Mouse (Mus musculus): Measurements from ENCODE around the gene Samd13. TPM values are rescaled to one million over a fixed set of nuclear protein-coding genes. Genes with fewer than 3 reads are reported as not detected.

Samd13 gene
- total RNA-seq, 2 experiments from 2014 or later = 1.5 TPM

GRCm38 (mm10) chr3:146617946-146618345, 67.4 kb downstream of the Samd13 start:
- DNase-seq (ENCODE audit: low spot score in 2 of 2) = no peak

- DNase-seq (ENCODE audit: low spot score in 2 of 2) = no peak
Observed at GRCm38 (mm10) chr3:146616533-146617283, 68.7 kb downstream of the Samd13 start.

- no peak for DNase-seq (ENCODE audit: low spot score in 2 of 2)
Observed at GRCm38 (mm10) chr3:146615496-146615895, 69.9 kb downstream of the Samd13 start, which contains the start of gene Dnase2b. Gene Dnase2b (minus strand): TSS chr3:146615596.

GRCm38 (mm10) chr3:146611821-146612220, 73.6 kb downstream of the Samd13 start:
- DNase-seq (ENCODE audit: low spot score in 2 of 2) = no peak

DNA sequence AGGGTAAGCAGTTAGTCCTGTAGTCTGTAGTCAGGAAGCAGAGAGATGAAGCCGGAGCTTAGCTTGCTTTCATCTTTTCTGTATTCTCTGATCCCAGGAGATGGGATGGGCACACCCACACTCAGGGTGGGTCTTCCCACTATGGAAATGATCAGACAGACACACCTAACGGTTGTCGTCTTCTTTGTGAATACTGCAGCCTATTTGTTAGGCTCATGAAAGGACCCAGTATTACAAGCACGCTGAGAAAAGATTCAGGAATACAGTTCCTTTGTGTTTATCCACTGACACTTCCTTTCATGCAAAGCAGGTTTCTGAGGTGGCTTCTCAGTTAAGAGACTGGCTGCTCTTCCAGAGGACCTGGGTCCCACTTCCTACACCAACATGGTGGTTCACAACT, 74.1 kb downstream of the Samd13 start:
- no peak for DNase-seq (ENCODE audit: low spot score in 2 of 2)

GRCm38 (mm10) chr3:146610322-146610721, 75.1 kb downstream of the Samd13 start:
- DNase-seq (ENCODE audit: low spot score in 2 of 2) = no peak

DNA sequence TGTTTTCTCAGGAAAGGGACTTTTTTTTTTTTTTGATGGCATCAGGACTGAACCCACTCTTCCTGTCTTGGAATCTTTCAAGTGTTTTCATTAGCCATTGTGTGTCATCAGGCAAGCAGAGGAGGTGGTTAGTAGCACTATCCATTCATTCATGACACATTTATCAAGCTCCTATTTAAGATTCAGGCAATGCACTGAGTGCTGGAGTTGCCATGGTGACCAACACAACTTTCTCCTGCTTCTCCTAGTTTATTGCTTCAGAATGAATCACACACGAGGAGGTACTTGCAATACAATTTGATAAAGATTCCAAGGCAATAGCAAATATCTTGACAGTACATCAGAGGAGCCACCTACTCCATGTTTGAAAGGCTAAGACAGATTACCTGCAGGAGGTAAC, 78.0 kb downstream of the Samd13 start:
- no peak for DNase-seq (ENCODE audit: low spot score in 2 of 2)

GRCm38 (mm10) chr3:146604647-146605046, 80.7 kb downstream of the Samd13 start:
- no peak for DNase-seq (ENCODE audit: low spot score in 2 of 2)

DNA sequence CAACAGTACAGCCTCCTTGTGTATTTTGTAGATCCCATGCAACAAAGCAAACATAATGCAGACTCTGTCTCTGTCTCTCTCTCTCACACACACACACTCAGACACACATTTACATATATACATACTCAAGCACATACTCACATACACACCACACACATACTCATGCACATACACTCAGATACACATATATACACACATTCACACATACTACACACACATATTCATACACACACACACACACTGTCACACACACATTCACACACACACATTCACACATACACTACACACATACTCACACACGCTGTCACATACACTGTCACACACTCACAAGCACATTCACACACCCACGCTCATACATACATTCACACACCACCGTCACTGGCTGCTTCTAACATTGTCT, 82.9 kb downstream of the Samd13 start:
- DNase-seq (ENCODE audit: low spot score in 2 of 2) = no peak

DNA sequence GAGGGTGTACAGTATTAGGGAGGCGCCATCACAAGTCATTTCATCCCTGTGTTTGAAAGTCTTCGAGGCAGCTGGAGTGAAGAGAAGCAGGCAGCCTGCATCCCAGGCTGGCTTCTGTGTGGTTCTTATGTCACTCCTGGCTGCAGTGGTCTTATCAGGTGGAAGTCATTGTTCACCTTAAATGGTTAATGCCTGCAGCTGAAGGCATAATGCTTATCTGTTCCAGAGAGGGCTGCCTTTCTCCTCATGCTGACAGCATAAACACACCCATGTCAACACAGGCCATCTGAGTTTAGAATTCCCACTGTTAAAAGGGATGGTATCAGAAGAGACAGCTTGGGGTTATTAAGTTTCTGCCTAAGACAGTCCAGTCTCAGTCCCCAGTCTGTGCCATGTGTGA, 84.2 kb downstream of the Samd13 start:
- DNase-seq (ENCODE audit: low spot score in 2 of 2) = no peak

DNA sequence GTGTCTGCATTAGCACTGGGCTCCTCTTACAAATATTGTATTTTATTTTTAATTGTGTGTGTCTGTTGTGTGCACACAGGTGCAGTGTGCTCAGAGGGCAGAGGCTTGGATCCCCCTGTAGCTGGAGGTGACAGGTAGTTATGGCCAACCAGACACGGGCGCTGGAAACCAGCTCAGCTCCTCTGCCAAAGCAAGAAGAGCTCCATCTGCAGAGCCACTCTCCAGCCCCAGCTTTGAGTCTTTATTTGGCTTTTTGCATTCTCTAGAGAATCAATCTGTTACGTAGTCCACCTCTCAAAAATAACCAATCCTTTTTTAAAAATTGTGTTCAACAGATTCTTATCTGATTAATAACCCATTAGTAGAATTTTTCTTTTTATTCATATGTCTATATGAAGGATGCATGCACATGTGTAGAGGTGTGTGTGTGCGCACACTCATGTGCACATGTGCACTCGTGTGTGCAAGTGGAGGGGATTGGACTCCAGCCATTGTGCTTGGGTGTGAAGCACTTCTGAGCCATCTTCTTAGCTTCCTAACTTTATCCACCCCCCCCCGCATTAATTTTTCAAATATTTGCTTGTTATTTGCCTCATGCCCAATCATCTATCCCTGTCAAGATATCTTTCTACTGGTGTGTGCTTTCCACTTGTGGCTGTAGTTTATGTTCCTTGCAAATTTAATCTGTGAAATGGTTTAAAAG, 86.0 kb downstream of the Samd13 start:
- no peak for DNase-seq (ENCODE audit: low spot score in 2 of 2)

- no peak for DNase-seq (ENCODE audit: low spot score in 2 of 2)
Observed at GRCm38 (mm10) chr3:146598411-146598810, 87.0 kb downstream of the Samd13 start.

DNA sequence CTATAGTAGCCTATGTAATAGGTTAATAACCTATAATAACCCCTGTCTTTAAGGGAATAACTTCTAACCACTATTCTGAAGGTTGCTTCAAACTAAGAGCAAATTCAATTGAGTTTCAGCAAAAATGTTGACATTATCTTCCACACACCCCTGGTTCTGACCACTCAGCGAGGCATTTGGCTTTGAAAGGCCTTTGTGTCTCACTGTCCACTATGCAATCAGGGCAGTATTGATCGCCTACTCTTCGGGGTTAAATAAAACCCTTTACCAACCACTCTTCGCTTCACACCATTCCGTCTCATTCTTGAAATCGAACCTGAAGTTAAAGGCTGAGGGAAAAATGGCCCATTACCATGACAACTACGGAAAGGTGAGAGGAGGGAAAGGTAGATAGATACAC, 88.5 kb downstream of the Samd13 start:
- no peak for DNase-seq (ENCODE audit: low spot score in 2 of 2)

GRCm38 (mm10) chr3:146596387-146596786, 89.0 kb downstream of the Samd13 start:
- DNase-seq (ENCODE audit: low spot score in 2 of 2) = no peak

DNA sequence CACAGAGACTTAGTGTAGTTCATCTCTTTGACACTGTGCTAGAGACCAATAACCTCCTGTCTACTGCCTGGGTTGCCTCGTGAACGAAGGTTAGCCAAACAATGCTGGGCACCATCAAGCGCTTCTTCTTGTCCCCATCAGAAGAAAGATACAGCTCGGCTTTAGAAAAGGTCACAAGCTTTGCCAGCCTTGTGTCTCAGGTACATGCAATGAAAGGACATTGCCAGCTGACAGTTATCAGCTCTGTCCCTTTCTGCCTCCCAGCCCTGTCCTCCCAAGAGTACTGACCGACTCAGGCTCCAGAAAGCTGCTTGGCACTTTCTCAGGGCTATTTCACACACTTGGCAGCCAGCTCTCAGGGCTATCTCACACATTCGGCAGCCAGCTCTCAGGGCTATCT, 90.0 kb downstream of the Samd13 start:
- DNase-seq (ENCODE audit: low spot score in 2 of 2) = no peak

Other genes starting within 250 kb of the Samd13 start
- 10 to 100 TPM; 16.9 to 21.7 TPM for gene Ctbs, start 235.8 kb downstream of the Samd13 start, total RNA-seq (2021)
- 1 to 10 TPM; 4.3 TPM for gene Spata1, start 185.8 kb downstream of the Samd13 start, total RNA-seq (2021)
- 100 to 1,000 TPM; 218 to 228 TPM for gene Gng5, start 185.8 kb downstream of the Samd13 start, total RNA-seq (2021)
- 10 to 100 TPM; 39.8 to 40.4 TPM for gene Rpf1, start 164.2 kb downstream of the Samd13 start, total RNA-seq (2021)
- gene Uox, start 115.2 kb downstream of the Samd13 start, total RNA-seq (2021) = 10 to 100 TPM in 1 of 2 experiments, under 1 TPM in 1; 0.76 to 23.6 TPM
- gene Dnase2b, start 70.0 kb downstream of the Samd13 start, total RNA-seq (2021) = under 1 TPM in 1 of 2 experiments, not detected in 1; 0.54 TPM
- not detected for gene 4930503B20Rik, start 34.3 kb downstream of the Samd13 start, total RNA-seq (2021)
- 100 to 1,000 TPM; 119 to 131 TPM for gene Prkacb, start 127.4 kb upstream of the Samd13 start, total RNA-seq (2021)
- 1 to 10 TPM; 4.5 to 5.0 TPM for gene Ttll7, start 166.8 kb upstream of the Samd13 start, total RNA-seq (2021)